Mouse (Mus musculus) MEL-GATA-1-ER (cell line): ENCODE data around the gene Ccne1.

Experiments
- DNase-seq: peaks from one replicate; pipeline ENCODE4 v3.0.0-alpha.2; 2012; ENCODE audit warnings: low read depth; ENCODE audit errors: extremely low read depth

Ccne1 gene

GRCm38 (mm10) chr7:38059096-38059495 lies 48.2 kb downstream of the Ccne1 start:
- DNase-seq = no peak

- no peak for DNase-seq
These were observed 51.3 kb downstream of the Ccne1 start for GRCm38 (mm10) chr7:38055996-38056395.

- no peak for DNase-seq
These were observed 53.1 kb downstream of the Ccne1 start for GRCm38 (mm10) chr7:38054246-38054645.
